Mouse (Mus musculus): ENCODE results near the gene Cngb1. TPM values are rescaled to one million over a fixed set of nuclear protein-coding genes. Genes with fewer than 3 reads are reported as not detected.
"Not testable (repeated sequence)": the region's sequence is repeated elsewhere in the genome, so short reads cannot be mapped to it uniquely, and the experiment has no call there.

Cngb1 gene
- total RNA-seq, 2 experiments from 2014 or later, result 1.1 to 1.9 TPM

DNA sequence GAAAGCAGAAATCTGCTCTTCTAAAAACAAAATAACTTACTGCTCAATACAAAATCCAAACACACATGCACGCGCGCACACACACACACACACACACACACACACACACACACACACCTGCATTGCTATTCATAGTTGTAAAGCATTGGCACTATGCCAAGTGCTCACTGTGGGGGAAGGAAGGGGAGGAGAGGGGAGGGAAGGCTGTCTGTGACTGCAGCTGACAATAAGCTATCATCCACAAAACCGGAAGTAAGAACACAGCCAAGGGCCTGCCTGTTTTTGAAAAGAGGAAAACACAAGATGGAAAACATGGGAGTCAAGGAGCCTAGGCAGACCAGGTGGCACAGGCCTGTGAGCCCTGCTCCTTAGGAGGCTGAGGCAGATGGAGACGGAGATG, 61.2 kb downstream of the Cngb1 start:
- DNase-seq, result peak; percentile 76

DNA sequence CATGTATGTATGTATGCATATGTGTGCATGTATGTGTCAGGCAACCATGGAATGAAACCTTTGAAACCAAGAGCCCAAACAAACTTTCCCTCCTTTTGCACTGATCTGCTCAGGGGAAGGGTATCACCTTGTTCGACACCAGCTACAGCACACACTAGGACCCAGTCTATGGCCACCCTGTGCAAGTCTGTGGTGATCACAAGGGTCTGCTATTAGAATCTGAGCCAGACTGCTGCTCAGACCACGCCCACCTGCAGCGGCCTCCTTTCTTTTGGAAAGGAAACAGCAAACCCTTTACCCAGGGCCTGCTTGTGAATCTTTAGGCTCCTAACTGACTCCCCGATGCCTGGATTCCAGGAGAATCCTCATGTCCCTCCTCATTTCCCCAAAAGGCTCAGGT, 62.5 kb downstream of the Cngb1 start:
- DNase-seq, result no peak

DNA sequence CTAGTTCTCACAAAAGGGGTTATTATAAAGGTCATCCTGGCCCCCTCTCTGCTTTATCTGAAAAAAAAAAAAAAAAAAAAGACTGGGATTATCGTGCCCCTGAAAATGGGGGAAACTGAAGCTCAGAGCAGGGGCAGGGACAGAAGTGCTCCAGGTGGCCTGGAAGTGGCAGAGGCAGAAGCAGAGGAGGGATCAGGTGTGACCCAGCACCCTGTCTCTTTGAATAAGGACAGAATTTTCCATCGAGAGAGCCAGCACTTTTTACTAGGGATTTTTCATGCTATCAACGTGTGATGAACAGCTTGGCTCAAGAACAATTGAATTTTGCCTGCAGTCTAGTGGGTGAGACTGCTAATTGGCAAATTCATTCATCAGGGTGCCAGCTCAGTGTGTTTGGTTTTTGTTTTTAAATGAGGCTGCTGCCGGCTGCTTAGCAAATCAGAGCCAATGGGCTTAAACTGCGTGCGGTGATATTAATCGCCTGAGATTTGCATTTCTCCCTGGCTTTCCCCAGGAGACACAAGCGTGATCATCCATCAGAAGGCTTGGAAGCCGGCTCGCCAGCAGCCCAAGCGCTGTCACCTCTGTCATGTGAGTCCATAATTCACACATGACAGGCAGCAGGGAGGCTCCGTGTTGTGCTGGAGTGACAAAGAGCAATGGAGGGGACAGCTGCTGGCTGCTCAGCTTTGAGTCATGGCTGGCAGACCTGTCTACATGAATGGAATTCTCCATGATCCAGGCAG, 63.4 kb downstream of the Cngb1 start:
- peak; percentile 17 for DNase-seq

DNA sequence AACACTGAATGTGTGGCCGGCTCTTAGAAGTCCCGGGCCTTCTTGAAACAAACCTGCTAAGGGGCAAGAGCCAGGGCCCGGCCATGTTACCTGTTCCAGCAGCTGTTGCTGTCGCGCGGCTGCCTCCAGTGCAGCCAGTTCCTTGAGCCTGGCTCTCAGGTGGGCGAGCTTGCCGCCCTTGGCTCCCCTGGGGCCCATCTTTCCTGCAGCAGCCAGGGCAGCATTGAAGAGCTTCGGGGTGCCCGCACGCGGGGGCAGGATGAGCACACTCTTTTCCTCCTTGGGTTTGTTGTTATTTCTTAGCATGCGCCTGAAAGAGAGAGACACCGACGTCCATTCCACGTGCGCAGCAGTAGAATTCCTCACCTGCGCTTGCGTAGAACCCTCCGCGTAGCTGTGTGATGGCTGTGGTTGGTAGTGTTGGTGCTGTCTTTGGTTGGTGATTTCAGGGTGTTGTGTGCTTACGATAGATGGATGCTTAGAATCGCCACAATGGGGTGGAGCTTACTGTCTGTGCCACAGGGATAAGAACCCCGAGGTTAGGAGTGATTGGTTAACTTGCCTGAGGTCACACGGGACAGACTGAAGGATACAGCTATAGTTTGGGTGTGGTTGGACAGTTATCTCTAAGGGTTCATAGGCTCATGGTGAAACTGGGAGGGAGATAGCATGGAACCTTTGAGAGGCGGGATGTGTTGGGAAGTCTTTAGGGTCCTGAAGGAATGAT, 64.1 kb downstream of the Cngb1 start:
- DNase-seq, result no peak

DNA sequence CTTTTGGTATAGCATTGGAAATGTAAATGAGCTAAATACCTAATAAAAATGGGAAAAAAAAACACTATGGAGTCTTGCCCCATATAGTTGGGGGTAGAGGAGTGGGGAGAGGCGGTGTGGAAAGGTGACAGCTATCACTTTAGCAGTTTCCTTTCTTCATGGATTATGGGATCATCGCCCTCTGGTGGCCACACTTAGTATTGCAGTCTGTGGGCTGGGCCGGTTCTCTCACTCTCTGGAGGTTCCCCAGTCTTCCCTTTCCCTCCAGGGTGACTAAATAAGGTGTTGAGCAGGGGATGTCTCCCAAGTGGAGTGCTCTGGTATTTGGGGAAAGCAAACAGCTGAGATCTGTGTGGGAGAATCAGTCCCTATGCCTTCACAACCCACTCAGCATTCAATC, 70.7 kb downstream of the Cngb1 start:
- DNase-seq, result peak; percentile 88

DNA sequence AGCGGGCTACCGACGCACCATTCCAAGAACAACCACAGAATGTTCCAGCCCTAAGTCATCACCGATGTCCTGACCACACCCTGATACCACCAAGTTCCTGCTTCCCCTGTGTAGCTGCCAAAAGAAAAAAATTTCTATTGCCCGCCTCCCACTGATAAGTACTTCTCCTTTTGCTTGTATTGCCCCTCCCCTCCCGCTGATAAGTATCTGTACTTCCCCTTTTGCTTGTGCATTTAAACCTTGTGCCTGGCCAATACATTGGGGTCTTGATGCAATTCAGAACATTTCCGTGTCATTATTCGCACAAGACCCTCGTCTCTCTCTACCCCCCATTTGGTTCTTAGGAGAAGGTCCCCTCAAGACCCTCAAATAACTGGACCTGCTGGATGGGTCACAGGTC, 76.3 kb downstream of the Cngb1 start:
- not testable (repeated sequence) for DNase-seq

DNA sequence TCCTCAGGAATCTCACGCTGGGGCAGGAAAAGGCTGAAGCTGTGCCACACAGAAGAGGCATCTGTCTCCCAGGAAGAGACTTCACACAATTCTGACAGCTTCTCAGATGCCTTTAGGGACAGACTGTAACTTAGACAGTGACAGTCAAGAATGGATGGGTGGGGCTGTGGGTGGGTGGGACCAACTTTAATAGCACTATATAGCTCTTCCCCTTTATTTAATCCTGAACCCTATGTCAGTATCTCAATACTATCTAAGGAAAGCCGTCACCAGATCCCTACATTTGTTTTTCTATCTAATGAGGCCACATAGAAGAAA, 79.3 kb downstream of the Cngb1 start:
- DNase-seq, result no peak

DNA sequence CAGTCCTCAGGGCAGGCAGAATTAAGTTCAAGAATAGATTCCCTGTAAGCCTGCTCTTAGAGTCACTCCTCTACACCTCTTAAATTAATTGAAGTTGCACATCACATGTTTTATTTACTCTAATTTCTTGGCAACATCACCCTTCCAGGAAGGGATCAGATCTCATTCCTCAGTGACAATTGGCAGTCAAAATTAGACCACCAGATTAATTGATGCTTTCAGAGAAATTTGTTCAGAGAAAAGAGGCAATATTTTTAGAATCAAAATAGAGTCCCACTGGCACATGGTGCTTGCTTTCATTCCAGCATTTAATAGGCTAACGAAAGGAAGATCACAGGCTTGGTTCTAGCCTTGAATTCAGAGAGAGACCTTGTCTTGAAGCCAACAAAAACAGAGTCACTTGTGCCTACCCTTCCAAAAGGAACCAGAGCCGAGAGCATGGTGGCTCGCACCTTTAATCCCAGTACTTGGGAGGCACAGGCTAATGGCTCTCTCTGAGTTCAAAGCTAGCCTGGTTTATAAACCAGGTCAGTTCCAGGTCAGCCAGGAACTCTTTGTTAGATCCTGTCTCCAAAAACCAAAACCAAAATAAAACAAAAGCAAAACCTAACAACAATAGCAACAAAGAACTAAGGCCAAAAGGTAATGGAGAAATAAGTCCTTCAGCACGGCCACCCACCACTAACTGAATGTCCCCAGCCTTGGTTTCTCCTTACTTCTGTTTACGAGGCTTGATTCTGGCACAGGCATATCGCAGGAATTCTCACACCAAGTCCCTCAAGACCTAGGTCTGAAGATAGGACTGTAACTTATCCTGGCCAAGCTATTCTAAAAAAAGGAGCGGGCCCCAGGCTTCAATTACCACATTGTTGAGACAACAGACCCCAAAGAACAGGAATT, 79.9 kb downstream of the Cngb1 start:
- DNase-seq, result no peak

DNA sequence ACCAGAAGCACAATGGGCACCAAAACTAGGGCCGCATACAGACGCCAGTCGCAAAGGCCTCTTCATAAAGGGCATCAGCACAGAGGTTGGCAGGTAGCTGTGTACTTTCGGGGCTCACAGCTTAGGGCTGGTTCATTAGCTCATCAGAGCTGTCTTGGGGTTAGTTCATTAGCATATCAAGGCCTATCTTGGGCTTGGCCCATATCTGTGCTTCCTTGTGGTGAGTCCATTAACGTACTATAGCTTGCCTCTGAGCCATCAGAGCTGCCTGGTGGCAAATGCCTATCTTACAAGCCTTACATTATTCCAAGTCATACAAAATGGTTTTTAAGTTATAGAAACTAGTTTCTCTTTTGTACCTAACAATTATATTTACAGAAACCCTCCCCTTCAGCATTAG, 82.4 kb downstream of the Cngb1 start:
- DNase-seq, result no peak

DNA sequence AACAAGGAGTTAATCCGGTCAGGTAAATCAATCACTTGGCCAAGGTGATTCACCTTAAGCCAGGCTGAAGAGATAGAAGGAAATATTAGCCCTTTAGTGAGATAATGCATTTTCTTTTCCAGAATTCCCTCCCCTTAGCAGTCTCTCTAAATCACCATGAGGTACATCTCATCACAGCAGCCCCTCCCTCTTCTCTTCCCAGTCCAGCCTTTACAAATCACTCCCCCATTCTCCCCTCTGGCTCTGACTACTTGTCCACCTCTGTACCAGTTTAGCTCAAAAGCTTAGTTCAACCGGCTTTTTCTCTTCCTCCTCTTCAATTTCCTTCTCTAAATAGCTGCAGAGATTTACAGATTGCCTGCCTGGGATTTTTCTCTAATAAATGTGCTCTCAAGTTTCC, 85.3 kb downstream of the Cngb1 start:
- DNase-seq, result no peak

DNA sequence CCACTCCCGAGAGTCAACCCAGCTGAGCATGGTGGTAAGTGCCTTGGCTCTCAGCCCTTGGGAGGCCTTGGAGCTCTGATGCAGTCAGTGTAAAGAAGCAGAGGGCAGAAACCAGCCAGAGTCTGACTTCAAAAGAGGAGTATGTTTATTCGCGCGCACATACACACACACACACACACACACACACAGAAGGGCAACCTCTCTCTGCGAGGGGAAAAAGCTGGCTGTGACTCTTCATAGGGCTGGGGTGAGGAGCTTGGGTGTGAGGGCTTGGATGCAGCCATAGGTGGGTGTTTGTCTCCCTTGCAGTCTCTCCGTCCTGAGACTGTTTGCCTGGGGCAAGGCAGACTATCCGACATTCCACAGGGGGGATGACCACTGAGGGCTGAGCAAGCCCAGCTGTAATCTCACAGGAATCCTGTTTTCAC, 85.8 kb downstream of the Cngb1 start:
- no peak for DNase-seq

DNA sequence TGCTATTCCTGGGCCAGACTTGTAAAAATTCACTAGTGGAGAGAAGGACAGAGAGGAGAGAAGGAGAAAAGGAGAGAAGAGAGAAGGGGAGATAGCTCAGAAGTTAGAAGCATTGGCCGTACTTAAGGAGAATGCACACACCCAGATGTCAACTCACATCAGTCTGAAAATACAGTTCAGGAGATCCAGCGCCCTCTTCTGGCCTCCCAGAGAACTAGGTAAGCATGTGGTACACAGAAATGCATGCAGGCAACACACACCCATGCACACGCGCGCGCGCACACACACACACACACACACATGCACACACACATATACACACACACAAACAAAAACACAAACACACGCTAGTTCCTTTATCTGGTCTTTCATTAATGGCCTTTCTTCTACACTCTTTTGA, 86.8 kb downstream of the Cngb1 start:
- no peak for DNase-seq

DNA sequence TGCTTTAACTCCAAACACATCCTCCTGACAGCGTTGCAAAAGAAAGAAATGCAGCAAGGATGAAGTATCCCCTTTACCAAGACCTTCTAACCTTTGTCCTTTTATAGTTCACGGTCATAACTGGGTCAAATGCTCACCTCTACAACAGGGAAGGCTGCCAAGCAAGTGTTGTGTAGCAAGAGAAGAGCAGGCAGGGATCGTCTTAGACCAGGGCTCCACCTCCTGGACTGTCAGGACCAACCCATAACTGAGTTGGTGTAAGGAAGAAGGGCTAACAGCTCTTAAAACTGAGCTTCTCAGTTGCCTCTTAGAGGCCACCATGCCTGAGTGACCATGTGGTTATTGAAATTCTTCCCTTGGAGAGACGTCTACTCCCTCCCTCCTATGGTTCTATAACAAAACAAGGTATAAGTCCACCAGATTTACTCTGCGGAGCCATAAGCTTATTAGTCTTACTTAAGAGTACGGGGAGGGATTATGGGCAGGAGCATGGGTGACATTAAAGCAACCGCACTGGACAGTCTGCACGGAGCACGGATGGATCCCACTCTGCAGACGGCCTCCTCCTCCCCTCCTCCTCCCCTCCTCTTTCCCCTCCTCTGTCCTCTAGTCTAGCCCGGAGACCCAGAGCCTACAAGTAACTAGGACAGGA, 90.5 kb downstream of the Cngb1 start:
- DNase-seq, result no peak

DNA sequence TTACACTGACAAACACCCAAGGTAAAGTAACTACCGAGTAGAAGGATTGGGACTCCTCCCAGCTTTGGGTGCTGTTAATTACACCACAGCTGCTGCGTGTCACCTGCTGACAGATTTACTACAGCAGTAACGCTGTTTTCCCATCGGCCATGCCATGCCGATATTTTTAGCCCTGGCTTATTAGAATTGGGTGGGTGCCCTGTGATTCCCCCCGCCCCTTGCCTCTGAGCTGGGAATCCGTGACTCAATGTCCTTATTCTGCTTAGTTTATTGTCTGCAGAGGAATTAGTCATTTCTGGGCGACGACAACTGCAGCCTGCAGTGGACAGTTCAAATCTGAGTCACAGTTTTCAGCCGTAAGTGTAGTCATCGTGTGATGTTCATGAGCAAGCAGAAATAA, 96.5 kb downstream of the Cngb1 start:
- peak; percentile 29 for DNase-seq

DNA sequence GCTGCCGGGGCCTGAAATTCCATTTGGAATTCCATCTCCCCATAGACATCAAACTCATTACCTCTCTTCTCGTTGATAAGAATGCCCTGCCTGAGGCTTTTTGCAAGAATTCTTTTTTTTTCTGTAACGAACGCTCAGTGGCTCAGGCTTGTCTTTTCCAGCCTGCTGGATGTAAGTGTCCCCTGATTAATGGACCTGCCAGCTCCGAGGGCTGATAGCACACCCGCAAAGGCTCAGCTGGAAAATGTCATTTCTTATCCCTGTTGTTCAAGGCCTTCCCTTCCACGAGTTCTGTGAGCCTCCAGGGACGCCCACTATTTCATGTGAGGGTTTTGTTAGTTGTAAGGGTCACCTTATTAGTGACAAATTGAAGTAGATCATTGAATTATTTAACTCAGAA, 100.4 kb downstream of the Cngb1 start:
- no peak for DNase-seq

DNA sequence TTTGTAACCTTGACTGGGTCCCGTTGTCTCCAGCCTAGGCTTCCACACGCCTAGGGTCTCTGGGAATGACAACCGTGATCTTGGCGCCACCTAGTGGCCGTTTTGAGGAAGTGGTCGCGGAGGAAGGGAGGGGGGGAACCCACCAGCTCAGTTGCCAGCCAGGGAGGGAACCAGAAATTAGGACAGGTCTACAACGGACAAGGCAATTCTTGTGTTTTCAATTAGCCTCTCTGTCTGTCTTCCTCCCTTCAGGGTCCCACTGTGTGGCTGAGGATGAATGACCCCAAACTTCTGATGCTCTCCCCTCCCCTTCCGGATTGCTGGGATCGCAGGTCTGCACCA, 102.4 kb downstream of the Cngb1 start:
- peak; percentile 85 for DNase-seq

DNA sequence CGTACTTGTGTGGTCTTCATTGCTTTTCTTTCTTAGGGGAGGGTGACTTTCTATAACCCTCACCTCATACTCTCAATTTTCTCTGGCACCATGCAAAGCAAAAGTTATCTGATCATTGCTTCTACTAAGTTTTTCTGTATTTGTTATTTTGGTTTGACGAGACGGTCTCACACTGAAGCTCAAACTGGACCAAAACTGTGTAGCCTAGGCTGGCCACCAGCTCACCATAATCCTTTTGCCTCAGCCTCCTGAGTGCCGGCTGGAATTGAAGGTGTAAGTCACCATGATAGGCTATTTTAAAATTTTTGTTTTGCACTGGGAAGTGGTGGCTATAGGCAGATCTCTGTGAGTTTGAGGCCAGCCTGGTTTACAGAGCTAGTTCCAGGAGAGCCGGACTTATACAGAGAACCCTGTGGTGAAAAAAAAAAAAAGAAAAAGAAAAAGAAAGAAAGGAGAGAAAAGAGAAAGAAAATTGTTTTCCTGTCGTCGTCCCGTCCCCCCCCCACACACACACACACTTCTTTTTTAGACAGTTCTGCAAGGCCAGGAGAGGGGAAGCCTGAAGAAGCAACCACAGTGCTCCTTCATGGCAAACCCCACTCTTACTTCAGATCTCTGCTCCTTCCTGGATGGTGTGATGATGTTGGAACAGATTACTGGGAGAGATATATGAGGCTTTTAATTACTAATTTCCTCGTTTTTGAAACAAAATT, 102.9 kb downstream of the Cngb1 start:
- no peak for DNase-seq

DNA sequence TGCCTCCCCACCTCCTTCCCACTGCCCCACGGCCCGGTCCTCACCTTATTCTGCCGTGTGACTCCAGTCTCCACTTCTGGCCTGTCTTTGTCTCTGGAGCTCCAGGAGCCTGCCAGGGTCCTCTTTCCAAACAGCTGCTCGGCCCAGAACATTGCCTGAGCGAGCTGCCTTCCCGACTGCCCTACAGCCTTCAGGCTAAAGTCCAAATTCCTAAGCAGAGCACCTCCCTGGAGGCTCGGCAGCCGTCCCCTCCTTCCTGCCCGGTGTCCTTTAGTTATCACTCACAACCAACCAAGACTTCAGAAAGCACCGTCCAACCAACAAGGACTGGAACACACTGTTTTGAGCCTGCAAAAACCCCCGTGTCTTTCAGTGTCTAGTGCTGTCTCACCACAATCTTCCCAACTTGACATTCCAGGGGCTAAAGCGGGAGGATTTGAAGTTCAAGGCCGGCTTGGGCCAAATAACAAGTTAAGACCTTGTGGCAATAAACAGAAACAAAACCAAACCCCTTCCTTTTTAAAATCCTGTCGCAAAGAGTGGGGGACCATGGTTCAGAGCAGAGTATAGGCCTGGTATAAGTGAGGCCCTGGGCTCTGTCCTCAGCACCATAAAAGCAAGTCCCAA, 103.6 kb downstream of the Cngb1 start, which contains the start of gene Kifc3:
Gene Kifc3, minus strand, starts transcription at position 164 of the 627 bp plus-strand sequence.
- DNase-seq, result no peak

DNA sequence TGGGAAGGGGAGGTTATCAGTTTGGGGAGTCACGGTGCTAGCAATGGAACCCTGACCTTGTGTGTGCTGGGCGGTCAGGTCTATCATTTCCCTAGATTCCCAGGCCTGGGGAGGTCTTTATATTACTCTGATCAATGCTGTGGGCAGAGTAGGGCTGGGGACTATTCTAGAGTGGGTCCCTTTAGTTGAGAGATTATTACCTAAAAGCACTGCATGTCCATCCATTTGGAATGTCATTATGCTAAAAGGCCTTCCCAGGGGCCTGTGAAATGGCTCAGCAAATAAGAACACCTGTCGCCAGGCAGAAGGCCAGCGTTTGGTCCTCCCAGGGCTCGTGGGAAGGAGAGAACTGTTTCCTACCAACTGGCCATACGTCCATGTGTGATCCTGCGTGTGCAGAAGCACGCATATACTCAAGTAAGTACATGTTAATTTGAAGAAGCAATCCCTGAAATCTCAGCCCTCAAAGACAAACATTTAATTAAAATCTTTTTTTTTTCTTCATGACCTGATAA, 104.3 kb downstream of the Cngb1 start:
- no peak for DNase-seq

DNA sequence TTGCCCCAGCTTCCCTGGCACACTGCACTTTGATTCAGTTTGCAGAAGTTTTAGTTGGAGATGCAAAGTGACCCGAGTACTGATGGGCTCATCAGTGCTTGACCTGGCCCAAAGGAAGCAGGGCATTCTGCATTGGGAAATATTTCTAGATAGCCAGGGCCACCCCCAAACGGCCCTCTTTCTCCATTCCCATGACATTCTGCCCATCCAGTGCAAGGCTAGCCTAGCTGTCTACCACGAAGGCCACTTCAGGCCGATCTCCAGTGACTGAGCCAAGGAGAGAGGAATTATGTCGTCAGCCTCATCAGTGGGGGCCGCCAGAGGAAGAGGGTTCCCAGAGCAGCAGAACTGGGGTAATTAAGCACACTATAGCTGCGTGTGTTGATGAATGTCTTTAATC, 104.9 kb downstream of the Cngb1 start:
- DNase-seq, result no peak

DNA sequence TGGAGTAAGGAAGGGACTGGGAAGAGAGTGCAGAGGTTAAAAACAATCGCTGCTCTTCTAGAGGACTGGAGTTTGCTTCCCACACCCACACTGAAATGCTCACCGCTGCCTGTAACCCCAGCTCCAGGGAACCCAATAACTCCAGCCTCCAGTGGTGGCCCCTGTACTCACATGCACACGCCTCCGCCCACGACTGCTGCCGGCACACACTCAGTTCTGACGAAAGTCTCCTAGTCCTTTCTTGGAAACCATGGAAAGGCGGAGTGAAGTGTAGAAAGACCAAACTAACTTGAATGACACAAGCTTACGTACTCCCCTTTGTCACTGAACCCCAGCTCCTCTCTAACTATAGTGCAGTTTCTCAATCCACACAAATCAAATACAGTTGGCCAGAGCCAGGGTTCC, 106.4 kb downstream of the Cngb1 start:
- DNase-seq, result no peak
